Mouse (Mus musculus) lung, adult 2 months (tissue): ENCODE results near the gene Rbm5. TPM values are rescaled to one million over a fixed set of nuclear protein-coding genes. Genes with fewer than 3 reads are reported as not detected.

Experiments
- DNase-seq: peaks from one replicate; pipeline ENCODE4 v3.0.0; 2022
- H3K4me1 ChIP-seq: fragments of 200-500 bp; 2 replicates; pipeline ENCODE4 v1.6.1; 2011; ENCODE audit warnings: low read length; ENCODE audit not compliant: control insufficient read depth, insufficient read depth
- H3K4me3 ChIP-seq: fragments of 200-500 bp; replicated peaks from 2 replicates; pipeline ENCODE3; 2011; ENCODE audit warnings: low read depth, mild to moderate bottlenecking, control low read depth, low read length; ENCODE audit errors: extremely low read depth
- CTCF ChIP-seq: fragments of 200-500 bp; IDR thresholded peaks from 2 replicates; pipeline ENCODE4 v1.5.1; 2011; ENCODE audit warnings: mild to moderate bottlenecking, low read length, control low read depth; ENCODE audit not compliant: insufficient read depth
- POLR2A ChIP-seq: fragments of 200-500 bp; IDR thresholded peaks from 2 replicates; pipeline ENCODE4 v1.6.1; 2011; ENCODE audit warnings: low read depth, mild to moderate bottlenecking, control low read depth, low read length, borderline replicate concordance; ENCODE audit errors: extremely low read depth
- WGBS: fragments of 180-500 bp; shearing (Covaris S2); methylation state at CpG from one replicate; pipeline ENCODE4 v1.1.7; 2018; 5-methylcytosine and 5-hydroxymethylcytosine counted together
- polyA plus RNA-seq: library from polyadenylated mRNA; depleted of rRNA; stranded (reverse); fragments of >200 nt; gene quantifications from 2 replicates; pipeline ENCODE4 v1.2.3, GENCODE M21; 2012

Gene Rbm5
- polyA plus RNA-seq, 1 experiment, result 77.1 TPM

GRCm38 (mm10) chr9:107723794-107724531 is 46.8 kb downstream of the Rbm5 start:
- TF ChIP-seq POLR2A (no peak), CTCF (no peak)
- DNase-seq, result peak; percentile 57
- Histone ChIP-seq H3K4me3 (no peak overlapping the region), H3K4me1 (peaks cover 18% of the 10 kb centered on the region)
- WGBS, result 4% methylated on average over 11 of the region's 11 CpGs

GRCm38 (mm10) chr9:107723292-107723691 is 47.5 kb downstream of the Rbm5 start:
- no peak for DNase-seq
- 50% methylated on average over 6 of the region's 6 CpGs for WGBS
- Histone ChIP-seq H3K4me3 (no peak overlapping the region), H3K4me1 (peaks cover 18% of the 10 kb centered on the region)
- no peak for TF ChIP-seq CTCF

- TF ChIP-seq POLR2A, result no peak
- no peak for TF ChIP-seq CTCF
- 68% methylated on average over 10 of the region's 10 CpGs for WGBS
- peak; percentile 28 for DNase-seq
- no peak overlapping the region for H3K4me3 ChIP-seq
- peaks cover 8% of the 10 kb centered on the region for H3K4me1 ChIP-seq
Measured at GRCm38 (mm10) chr9:107718781-107719540, 51.8 kb downstream of the Rbm5 start.

- DNase-seq, result no peak
- Histone ChIP-seq H3K4me1 (peaks cover 3% of the 10 kb centered on the region), H3K4me3 (no peak overlapping the region)
- TF ChIP-seq POLR2A, result no peak
- TF ChIP-seq CTCF, result no peak
- WGBS, result 67% methylated on average over 6 of the region's 6 CpGs
Measured at GRCm38 (mm10) chr9:107716951-107717350, 53.8 kb downstream of the Rbm5 start.

GRCm38 (mm10) chr9:107715632-107716031 is 55.2 kb downstream of the Rbm5 start:
- Histone ChIP-seq H3K4me3 (no peak overlapping the region), H3K4me1 (peaks cover 3% of the 10 kb centered on the region)
- DNase-seq, result no peak
- WGBS, result 94% methylated on average over 2 of the region's 2 CpGs
- TF ChIP-seq POLR2A, result no peak
- no peak for TF ChIP-seq CTCF

GRCm38 (mm10) chr9:107714221-107714952 is 56.4 kb downstream of the Rbm5 start:
- WGBS, result 33% methylated on average over 12 of the region's 12 CpGs
- H3K4me3 ChIP-seq, result no peak overlapping the region
- peak; percentile 51 for DNase-seq
- H3K4me1 ChIP-seq, result peaks cover 3% of the 10 kb centered on the region
- TF ChIP-seq CTCF, result no peak
- no peak for TF ChIP-seq POLR2A

GRCm38 (mm10) chr9:107709697-107710483 is 60.9 kb downstream of the Rbm5 start, which contains the start of gene Sema3f:
Gene Sema3f (minus strand): TSS chr9:107710475.
- Histone ChIP-seq H3K4me3 (peak within 1 kb of the TSS; percentile 87), H3K4me1 (peaks cover 5% of the 10 kb centered on the region)
- DNase-seq, result peak; percentile 85
- WGBS, result 2% methylated on average over 81 of the region's 86 CpGs
- TF ChIP-seq POLR2A (peak; percentile 88; the same call in 1 of the 2 replicates), CTCF (peak; percentile 59)

GRCm38 (mm10) chr9:107709096-107709696 is 61.6 kb downstream of the Rbm5 start:
- DNase-seq, result peak; percentile 51
- Histone ChIP-seq H3K4me1 (peaks cover 2% of the 10 kb centered on the region), H3K4me3 (peak overlapping the region; percentile 87)
- TF ChIP-seq POLR2A (no peak), CTCF (no peak)
- 1% methylated on average over 53 of the region's 55 CpGs for WGBS
